Mouse (Mus musculus): ENCODE data around the gene Krt90.
"Not testable (repeated sequence)": the region's sequence is repeated elsewhere in the genome, so short reads cannot be mapped to it uniquely, and the experiment has no call there.

The Krt90 gene

DNA sequence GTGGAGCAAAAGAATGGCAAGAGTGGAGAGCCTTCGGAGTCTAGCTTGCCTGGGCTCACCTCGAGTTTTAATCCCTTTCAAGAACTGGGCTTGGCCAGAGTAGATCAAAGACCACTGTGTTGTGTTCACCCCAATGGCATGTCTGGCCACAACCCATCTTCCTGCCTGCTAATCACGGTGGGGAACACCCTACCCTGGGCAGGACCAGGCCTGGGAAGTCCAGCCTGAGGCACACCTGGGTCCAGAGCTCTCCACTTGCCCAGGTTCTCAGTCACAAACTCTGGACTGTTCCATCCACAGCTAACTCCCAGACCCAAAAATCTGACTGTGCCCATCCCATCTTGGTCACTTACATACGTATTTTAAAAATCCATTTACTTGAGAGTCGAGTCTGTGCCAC, at the start of gene Krt90:
Gene Krt90, minus strand, starts transcription at position 101 of the 400 bp plus-strand sequence.
- no peak for DNase-seq

- DNase-seq = no peak
Observed at GRCm38 (mm10) chr15:101599123-101599522, 36.4 kb upstream of the Krt90 start.

DNA sequence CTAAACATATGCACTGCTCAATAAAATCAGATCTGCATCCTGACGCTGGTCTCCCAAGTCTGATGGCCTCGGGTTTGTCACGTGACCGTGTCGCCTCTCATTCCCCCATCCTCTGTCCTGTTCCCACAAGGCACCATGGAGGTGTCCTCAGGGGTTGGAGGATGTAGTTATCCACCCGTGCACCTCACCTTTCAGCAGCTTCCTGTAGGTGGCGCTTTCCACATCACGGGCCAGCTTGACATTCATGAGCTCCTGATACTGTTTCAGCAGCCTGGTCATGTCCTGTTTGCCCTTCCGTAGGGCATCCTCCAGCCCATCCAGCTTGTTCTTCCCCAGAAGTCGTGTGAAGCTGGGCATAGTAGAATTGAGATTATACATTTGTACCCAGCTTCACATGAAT, 25.5 kb upstream of the Krt90 start:
- no peak for DNase-seq

DNA sequence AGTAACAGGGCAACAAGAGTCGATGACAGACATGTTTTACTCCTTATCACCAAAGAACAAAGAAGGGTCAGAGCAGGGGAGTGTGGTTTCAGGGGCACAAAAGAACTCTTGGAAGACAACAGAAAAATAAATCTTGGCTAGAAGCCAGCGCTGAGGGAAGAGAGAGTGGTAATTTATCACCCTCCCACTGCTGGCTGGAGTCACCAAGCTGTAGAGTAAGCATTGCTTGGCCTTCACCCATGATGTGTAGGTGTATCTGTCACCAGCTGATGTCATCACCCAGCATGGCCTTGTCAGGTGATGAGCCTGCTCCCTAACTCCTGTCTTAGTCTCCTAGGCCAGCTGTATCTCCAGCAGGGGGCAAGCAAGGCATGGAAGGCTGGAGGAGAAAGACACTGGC, 21.7 kb upstream of the Krt90 start:
- no peak for DNase-seq

DNA sequence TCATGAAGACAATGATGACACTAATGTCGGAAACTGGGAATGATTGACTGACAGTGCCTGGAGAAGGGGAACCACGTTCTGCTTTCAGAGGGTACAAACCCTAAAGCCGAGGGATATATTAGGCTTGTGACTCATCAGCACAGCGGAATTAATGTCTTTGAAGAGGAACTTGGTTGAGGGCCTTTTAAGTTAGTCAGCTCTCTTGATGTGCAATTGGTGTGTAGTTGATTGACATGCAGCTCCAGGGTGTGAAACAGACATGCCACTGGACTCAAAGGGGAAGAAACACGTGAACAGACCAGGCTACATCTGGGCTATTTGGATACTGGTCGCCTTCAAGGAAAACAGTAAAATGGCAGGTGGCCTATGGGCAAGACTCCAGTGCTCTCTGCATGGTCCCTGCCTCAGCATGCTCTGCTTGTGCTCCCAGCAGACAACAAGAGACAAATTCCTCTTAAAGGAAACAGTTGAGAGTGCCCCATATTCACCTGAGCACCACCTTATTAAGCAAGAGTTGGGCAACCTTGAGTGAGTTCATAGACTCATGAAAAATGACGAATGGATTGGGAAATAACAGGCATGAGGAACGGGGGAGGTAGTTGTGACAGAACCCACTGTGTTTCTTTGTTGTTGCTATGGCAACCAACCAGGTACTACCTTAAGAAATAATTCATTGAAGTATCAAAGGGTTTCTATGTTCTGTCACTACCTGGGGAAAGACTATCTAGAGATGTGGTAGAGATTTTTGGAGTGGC, 20.6 kb upstream of the Krt90 start:
- DNase-seq = no peak

DNA sequence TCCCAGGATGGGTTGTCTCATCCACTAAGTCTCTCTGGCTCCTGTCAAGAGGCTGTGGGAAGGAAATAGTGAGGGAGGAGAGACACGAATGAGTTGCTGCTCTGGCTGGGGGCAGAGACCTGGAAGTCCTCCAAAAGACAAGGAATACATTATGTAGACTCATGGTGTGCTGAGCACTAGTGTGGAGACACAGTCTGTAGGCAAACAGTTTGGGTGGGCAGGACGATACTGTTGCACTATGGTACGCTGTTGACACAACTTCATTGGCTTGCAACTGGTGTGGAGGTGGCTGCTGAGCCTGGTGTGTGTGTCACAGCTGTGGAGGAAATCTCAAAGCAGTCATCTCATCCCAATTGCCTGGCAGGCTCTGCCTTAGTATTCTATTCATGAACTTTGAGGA, 19.0 kb upstream of the Krt90 start:
- DNase-seq = no peak

GRCm38 (mm10) chr15:101575506-101575905, 12.8 kb upstream of the Krt90 start:
- DNase-seq = no peak

DNA sequence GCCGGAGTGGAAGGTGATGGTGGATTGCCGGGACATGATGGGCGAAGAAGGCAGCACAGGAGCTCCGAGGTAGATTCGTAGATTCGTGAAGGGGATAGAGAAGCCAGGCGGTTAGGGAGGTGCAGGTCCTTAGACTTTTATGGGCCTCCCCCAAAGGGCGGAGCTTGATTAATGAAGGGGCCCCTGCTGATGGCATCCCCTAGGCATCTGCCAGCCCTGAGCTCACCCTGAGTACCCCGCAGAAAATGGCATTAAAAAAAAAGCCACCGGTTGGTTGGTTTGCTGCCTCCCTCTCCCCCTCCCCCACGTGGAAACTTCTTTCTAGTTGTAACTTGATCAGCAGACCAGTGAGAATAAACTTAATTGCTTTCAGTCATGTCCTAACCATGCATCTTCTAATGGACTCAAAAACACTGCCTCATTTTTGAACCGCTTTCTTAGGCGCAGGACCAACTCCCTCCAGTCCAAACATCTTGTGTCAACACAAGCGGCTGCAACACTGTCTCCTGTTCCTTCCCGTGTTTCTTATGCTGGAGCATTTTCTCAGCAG, 11.1 kb upstream of the Krt90 start, which contains the start of gene Krt75:
Gene Krt75, minus strand, starts transcription at position 109 of the 550 bp plus-strand sequence.
- no peak for DNase-seq

- no peak for DNase-seq
Observed at GRCm38 (mm10) chr15:101567780-101568179, 5.0 kb upstream of the Krt90 start.

DNA sequence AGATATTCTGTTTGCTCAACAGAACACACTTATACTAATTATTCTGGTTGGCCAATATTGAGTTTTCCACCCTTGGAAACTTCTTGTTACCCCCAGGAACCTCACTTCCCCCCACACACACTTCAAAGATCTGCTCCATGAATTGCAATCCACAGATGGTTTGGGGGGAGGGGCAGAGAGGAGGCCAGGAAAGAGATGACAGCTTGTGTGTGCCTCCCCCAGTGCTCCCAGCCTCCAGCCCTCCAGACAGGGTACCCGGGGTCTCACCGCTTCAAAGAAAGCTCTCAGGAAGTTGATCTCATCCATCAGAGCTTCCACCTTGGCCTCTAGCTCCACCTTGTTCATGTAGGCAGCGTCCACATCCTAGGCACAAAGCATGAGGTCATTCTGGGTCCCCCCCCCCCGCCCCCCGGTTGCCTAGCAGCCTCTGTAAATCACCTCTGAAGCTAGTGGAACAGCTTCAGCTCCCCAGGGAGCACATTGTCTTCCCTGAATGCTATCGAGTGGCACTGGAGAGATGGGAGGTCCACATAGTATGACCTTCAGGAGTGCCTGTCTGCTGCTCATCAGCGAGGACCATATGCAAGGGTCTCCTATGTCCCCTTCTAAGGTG, 4.6 kb downstream of the Krt90 start:
- DNase-seq = no peak

GRCm38 (mm10) chr15:101553169-101553568, 9.6 kb downstream of the Krt90 start:
- DNase-seq = no peak

- DNase-seq = no peak
Observed at GRCm38 (mm10) chr15:101552188-101552587, 10.6 kb downstream of the Krt90 start.

GRCm38 (mm10) chr15:101550567-101550966, 12.2 kb downstream of the Krt90 start, which contains the start of gene Krt82:
TSS of gene Krt82 (minus strand) at chr15:101550667.
- no peak for DNase-seq

GRCm38 (mm10) chr15:101544478-101544877, 18.3 kb downstream of the Krt90 start:
- no peak for DNase-seq

DNA sequence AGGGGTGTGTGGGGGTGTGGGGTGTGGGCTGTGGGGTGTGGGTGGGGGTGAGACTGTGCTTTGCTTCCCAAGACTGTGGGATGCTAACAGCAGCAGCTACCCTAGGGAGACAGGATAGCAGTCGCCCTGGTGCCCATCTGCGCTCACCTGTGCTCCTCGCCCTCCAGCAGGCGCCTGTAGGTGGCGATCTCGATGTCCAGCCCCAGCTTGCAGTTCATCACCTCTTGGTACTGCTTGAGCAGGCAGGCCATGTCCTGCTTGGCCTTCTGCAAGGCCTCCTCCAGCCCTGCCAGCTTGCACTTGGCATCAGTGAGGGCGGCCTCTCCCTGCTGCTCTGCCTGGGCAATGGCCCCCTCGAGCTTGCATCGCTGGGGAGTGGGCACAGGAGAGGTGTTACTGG, 20.2 kb downstream of the Krt90 start:
- no peak for DNase-seq

GRCm38 (mm10) chr15:101538580-101538900, 24.2 kb downstream of the Krt90 start:
- DNase-seq = no peak

DNA sequence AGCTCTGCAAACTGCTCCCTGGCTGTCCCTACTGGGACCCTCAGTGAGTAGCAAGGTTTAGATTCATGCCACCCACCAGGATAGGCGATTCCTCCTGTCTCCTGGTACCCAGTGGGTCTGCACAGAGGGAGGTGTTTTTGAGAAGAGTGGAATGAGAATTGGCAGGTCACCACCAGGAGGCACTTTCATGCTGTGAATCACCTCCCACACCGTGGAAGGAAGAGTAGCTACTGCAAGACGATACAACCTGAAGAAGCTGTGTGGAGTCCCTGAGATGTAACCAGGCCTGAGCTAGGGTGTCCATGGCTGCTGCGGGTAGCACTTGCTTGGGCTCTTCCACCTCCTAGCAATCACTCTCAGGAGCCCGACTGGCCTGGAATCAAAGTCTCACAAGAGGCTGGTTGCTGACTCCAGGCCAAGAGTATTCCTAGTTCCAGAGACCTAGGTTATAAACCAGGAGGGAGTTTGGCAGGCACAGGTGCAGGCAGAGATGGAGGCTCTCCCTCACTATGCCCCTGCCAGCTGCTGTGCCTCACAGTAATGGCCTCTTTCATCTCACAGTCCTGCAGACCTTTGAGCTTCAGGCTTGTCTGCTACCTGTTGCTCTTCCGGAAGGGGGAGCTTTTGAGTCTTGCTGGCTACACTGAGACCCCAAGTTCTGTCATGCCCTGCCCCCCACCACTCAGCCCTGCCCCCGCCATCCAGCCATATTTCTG, 24.7 kb downstream of the Krt90 start:
- DNase-seq = no peak

- DNase-seq = no peak
Observed at GRCm38 (mm10) chr15:101536054-101536850, 26.5 kb downstream of the Krt90 start.

DNA sequence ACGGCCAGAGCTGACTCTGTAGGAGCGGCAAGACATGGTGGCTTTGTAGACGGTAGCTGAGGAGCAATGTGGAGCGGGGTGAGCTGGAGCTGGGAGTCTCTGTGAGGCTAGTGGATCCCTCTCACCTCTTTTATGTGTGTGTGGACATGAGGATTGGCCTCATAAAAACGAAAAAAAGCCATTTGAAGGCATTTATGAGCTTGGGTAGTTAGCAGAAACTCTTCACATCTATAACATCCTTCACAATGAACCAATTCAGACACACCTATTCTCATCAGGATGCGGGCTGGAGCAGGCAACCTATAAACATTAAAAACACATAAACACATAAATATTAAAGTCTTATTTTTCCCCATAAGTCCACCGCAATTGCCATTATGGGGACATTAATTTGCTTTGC, 30.0 kb downstream of the Krt90 start, which contains the start of gene Krt84:
Gene Krt84, minus strand, starts transcription at position 101 of the 400 bp plus-strand sequence.
- no peak for DNase-seq

- no peak for DNase-seq
Observed at GRCm38 (mm10) chr15:101522556-101523232, 40.1 kb downstream of the Krt90 start.

GRCm38 (mm10) chr15:101519792-101520191, 43.0 kb downstream of the Krt90 start:
- peak; percentile 36 for DNase-seq

DNA sequence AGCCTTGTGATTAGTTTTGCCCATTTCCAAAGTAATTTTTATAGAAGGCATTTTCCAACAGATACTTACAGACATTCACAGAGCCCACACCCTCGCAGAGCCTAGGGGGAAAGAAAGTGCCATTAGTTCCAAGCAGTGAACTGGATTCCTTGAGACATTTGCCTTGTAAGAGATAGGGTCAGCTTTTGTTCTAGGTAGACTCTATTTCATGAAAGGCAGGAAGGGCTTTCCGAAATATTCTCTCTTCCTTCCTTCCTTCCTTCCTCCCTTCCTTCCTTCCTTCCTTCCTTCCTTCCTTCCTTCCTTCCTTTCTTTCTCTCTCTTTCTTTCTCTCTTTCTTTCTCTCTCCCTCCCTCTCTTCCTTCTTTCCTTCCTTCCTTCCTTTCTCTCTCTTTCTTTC, 45.6 kb downstream of the Krt90 start, which contains the start of gene Gm49425:
Gene Gm49425, minus strand, starts transcription at position 101 of the 400 bp plus-strand sequence.
- DNase-seq = not testable (repeated sequence)
